Mouse (Mus musculus): ENCODE measurements around the gene Gpank1. TPM values are rescaled to one million over a fixed set of nuclear protein-coding genes. Genes with fewer than 3 reads are reported as not detected.

Gene Gpank1
- polyA plus RNA-seq, 1 experiment from 2014 or later, result 28.9 TPM

- WGBS, result 75% methylated on average over 3 of the region's 3 CpGs
Measured at GRCm38 (mm10) chr17:35173329-35173728, 52.1 kb downstream of the Gpank1 start.

More at GRCm38 (mm10) chr17:35173329-35173728, 52.1 kb downstream of the Gpank1 start:
- Histone ChIP-seq H3K27me3 (ENCODE audit: control insufficient read depth, insufficient read depth, low read length) (no peaks in the 10 kb centered on the region), H3K27ac (ENCODE audit: low read depth, low read length) (no peak overlapping the region), H3K9ac (ENCODE audit: low read length) (no peak overlapping the region), H3K4me3 (ENCODE audit: low read depth, low read length) (no peak overlapping the region), H3K4me1 (ENCODE audit: control insufficient read depth, insufficient read depth, low read length) (no peaks in the 10 kb centered on the region), H3K4me2 (ENCODE audit: low read depth) (no peak overlapping the region), H3K36me3 (ENCODE audit: control insufficient read depth, insufficient read depth, low read length) (no peaks in the 10 kb centered on the region), H3K9me3 (ENCODE audit: control insufficient read depth, low read length) (no peaks in the 10 kb centered on the region)
- ATAC-seq (ENCODE audit: insufficient read depth, low FRiP score, low TSS enrichment) (no peak), DNase-seq (ENCODE audit: low spot score) (no peak)

Other genes starting within 250 kb of the Gpank1 start
- 1.7 and 2.1 TPM in 2 replicates for gene Zbtb12, start 242.0 kb upstream of the Gpank1 start, polyA plus RNA-seq (2014; fragmentation: Nextera tagmentation; extraction: Ambion mirVana)
- gene Gm20547, start 239.4 kb upstream of the Gpank1 start, polyA plus RNA-seq (2014; fragmentation: Nextera tagmentation; extraction: Ambion mirVana), result not detected in 2 replicates
- gene C2, start 223.2 kb upstream of the Gpank1 start, polyA plus RNA-seq (2014; fragmentation: Nextera tagmentation; extraction: Ambion mirVana), result 0.57 and 0.86 TPM in 2 replicates
- 62.7 and 70.3 TPM in 2 replicates for gene Ehmt2, start 223.0 kb upstream of the Gpank1 start, polyA plus RNA-seq (2014; fragmentation: Nextera tagmentation; extraction: Ambion mirVana)
- gene Slc44a4, start 207.0 kb upstream of the Gpank1 start, polyA plus RNA-seq (2014; fragmentation: Nextera tagmentation; extraction: Ambion mirVana), result not detected in 2 replicates
- 16.4 and 16.8 TPM in 2 replicates for gene Neu1, start 190.2 kb upstream of the Gpank1 start, polyA plus RNA-seq (2014; fragmentation: Nextera tagmentation; extraction: Ambion mirVana)
- gene Hspa1b, start 162.2 kb upstream of the Gpank1 start, polyA plus RNA-seq (2014; fragmentation: Nextera tagmentation; extraction: Ambion mirVana), result 0.13 and 0.37 TPM in 2 replicates
- gene Gm20481, start 151.5 kb upstream of the Gpank1 start, polyA plus RNA-seq (2014; fragmentation: Nextera tagmentation; extraction: Ambion mirVana), result not detected in 2 replicates
- 1.1 and 1.9 TPM in 2 replicates for gene Hspa1a, start 149.3 kb upstream of the Gpank1 start, polyA plus RNA-seq (2014; fragmentation: Nextera tagmentation; extraction: Ambion mirVana)
- 1.8 and 2.0 TPM in 2 replicates for gene Hspa1l, start 148.8 kb upstream of the Gpank1 start, polyA plus RNA-seq (2014; fragmentation: Nextera tagmentation; extraction: Ambion mirVana)
- gene Lsm2, start 139.6 kb upstream of the Gpank1 start, polyA plus RNA-seq (2014; fragmentation: Nextera tagmentation; extraction: Ambion mirVana), result 209 and 211 TPM in 2 replicates
- gene Vars, start 120.5 kb upstream of the Gpank1 start, polyA plus RNA-seq (2014; fragmentation: Nextera tagmentation; extraction: Ambion mirVana), result 109 and 114 TPM in 2 replicates
- 0.08 TPM in 1 of 2 replicates, not detected in the other for gene Vwa7, start 104.9 kb upstream of the Gpank1 start, polyA plus RNA-seq (2014; fragmentation: Nextera tagmentation; extraction: Ambion mirVana)
- gene Sapcd1, start 93.4 kb upstream of the Gpank1 start, polyA plus RNA-seq (2014; fragmentation: Nextera tagmentation; extraction: Ambion mirVana), result 3.9 and 5.2 TPM in 2 replicates
- gene Msh5, start 74.7 kb upstream of the Gpank1 start, polyA plus RNA-seq (2014; fragmentation: Nextera tagmentation; extraction: Ambion mirVana), result 4.1 and 6.2 TPM in 2 replicates
- 82.8 and 89.7 TPM in 2 replicates for gene Clic1, start 71.5 kb upstream of the Gpank1 start, polyA plus RNA-seq (2014; fragmentation: Nextera tagmentation; extraction: Ambion mirVana)
- gene Ddah2, start 62.4 kb upstream of the Gpank1 start, polyA plus RNA-seq (2014; fragmentation: Nextera tagmentation; extraction: Ambion mirVana), result 638 and 659 TPM in 2 replicates
- 0.43 TPM in 1 of 2 replicates, not detected in the other for gene Ly6g6c, start 56.1 kb upstream of the Gpank1 start, polyA plus RNA-seq (2014; fragmentation: Nextera tagmentation; extraction: Ambion mirVana)
- 1.5 and 2.0 TPM in 2 replicates for gene Mpig6b, start 55.3 kb upstream of the Gpank1 start, polyA plus RNA-seq (2014; fragmentation: Nextera tagmentation; extraction: Ambion mirVana)
- 0.39 and 0.46 TPM in 2 replicates for gene Ly6g6e, start 44.6 kb upstream of the Gpank1 start, polyA plus RNA-seq (2014; fragmentation: Nextera tagmentation; extraction: Ambion mirVana)
- gene Ly6g6d, start 43.4 kb upstream of the Gpank1 start, polyA plus RNA-seq (2014; fragmentation: Nextera tagmentation; extraction: Ambion mirVana), result 1.0 and 3.2 TPM in 2 replicates
- 1.3 and 1.4 TPM in 2 replicates for gene Ly6g6f, start 35.8 kb upstream of the Gpank1 start, polyA plus RNA-seq (2014; fragmentation: Nextera tagmentation; extraction: Ambion mirVana)
- 50.5 and 59.9 TPM in 2 replicates for gene Abhd16a, start 32.2 kb upstream of the Gpank1 start, polyA plus RNA-seq (2014; fragmentation: Nextera tagmentation; extraction: Ambion mirVana)
- gene Ly6g5c, start 13.2 kb upstream of the Gpank1 start, polyA plus RNA-seq (2014; fragmentation: Nextera tagmentation; extraction: Ambion mirVana), result not detected in 2 replicates
- gene Ly6g5b, start 6.0 kb upstream of the Gpank1 start, polyA plus RNA-seq (2014; fragmentation: Nextera tagmentation; extraction: Ambion mirVana), result 0.45 and 0.78 TPM in 2 replicates
- 303 and 319 TPM in 2 replicates for gene Csnk2b, start 598 bp downstream of the Gpank1 start, polyA plus RNA-seq (2014; fragmentation: Nextera tagmentation; extraction: Ambion mirVana)
- 7.0 and 7.6 TPM in 2 replicates for gene D17H6S53E, start 4.9 kb downstream of the Gpank1 start, polyA plus RNA-seq (2014; fragmentation: Nextera tagmentation; extraction: Ambion mirVana)
- gene Apom, start 10.6 kb downstream of the Gpank1 start, polyA plus RNA-seq (2014; fragmentation: Nextera tagmentation; extraction: Ambion mirVana), result 0.81 and 0.93 TPM in 2 replicates
- gene Bag6, start 13.7 kb downstream of the Gpank1 start, polyA plus RNA-seq (2014; fragmentation: Nextera tagmentation; extraction: Ambion mirVana), result 99.4 and 105 TPM in 2 replicates
- gene Prrc2a, start 43.4 kb downstream of the Gpank1 start, polyA plus RNA-seq (2014; fragmentation: Nextera tagmentation; extraction: Ambion mirVana), result 185 and 194 TPM in 2 replicates
- gene Aif1, start 54.6 kb downstream of the Gpank1 start, polyA plus RNA-seq (2014; fragmentation: Nextera tagmentation; extraction: Ambion mirVana), result 4.1 and 6.7 TPM in 2 replicates
- gene Lst1, start 67.0 kb downstream of the Gpank1 start, polyA plus RNA-seq (2014; fragmentation: Nextera tagmentation; extraction: Ambion mirVana), result 5.8 and 9.1 TPM in 2 replicates
- gene Ltb, start 73.0 kb downstream of the Gpank1 start, polyA plus RNA-seq (2014; fragmentation: Nextera tagmentation; extraction: Ambion mirVana), result 0.27 TPM in 1 of 2 replicates, not detected in the other
- 0.16 TPM in 1 of 2 replicates, not detected in the other for gene Tnf, start 80.6 kb downstream of the Gpank1 start, polyA plus RNA-seq (2014; fragmentation: Nextera tagmentation; extraction: Ambion mirVana)
- gene Lta, start 83.9 kb downstream of the Gpank1 start, polyA plus RNA-seq (2014; fragmentation: Nextera tagmentation; extraction: Ambion mirVana), result 0.28 TPM in 1 of 2 replicates, not detected in the other
- 0.50 TPM in 1 of 2 replicates, not detected in the other for gene Gm16181, start 99.4 kb downstream of the Gpank1 start, polyA plus RNA-seq (2014; fragmentation: Nextera tagmentation; extraction: Ambion mirVana)
- 14.1 and 16.8 TPM in 2 replicates for gene Atp6v1g2, start 112.2 kb downstream of the Gpank1 start, polyA plus RNA-seq (2014; fragmentation: Nextera tagmentation; extraction: Ambion mirVana)
- 4.7 and 5.0 TPM in 2 replicates for gene Nfkbil1, start 114.3 kb downstream of the Gpank1 start, polyA plus RNA-seq (2014; fragmentation: Nextera tagmentation; extraction: Ambion mirVana)
- gene Ddx39b, start 120.3 kb downstream of the Gpank1 start, polyA plus RNA-seq (2014; fragmentation: Nextera tagmentation; extraction: Ambion mirVana), result 634 and 672 TPM in 2 replicates
- gene H2-D1, start 141.3 kb downstream of the Gpank1 start, polyA plus RNA-seq (2014; fragmentation: Nextera tagmentation; extraction: Ambion mirVana), result 47.9 and 56.5 TPM in 2 replicates
- not detected in 2 replicates for gene H2-Q1, start 198.9 kb downstream of the Gpank1 start, polyA plus RNA-seq (2014; fragmentation: Nextera tagmentation; extraction: Ambion mirVana)
- 1.3 TPM in 1 of 2 replicates, not detected in the other for gene H2-Q2, start 220.8 kb downstream of the Gpank1 start, polyA plus RNA-seq (2014; fragmentation: Nextera tagmentation; extraction: Ambion mirVana)